Mouse (Mus musculus) adrenal gland, adult (tissue): ENCODE data around the gene Itgb5.

Source experiments
- DNase-seq, 2 experiments: peaks; one replicate each; pipeline ENCODE4 v3.0.0; 2022 to 2023; ENCODE audit warnings: low spot score in 1 of 2; ENCODE audit not compliant: inconsistent age in 2 of 2

Itgb5 gene

GRCm38 (mm10) chr16:33979855-33980254 is 150.4 kb downstream of the Itgb5 start:
- no peak for DNase-seq

DNA sequence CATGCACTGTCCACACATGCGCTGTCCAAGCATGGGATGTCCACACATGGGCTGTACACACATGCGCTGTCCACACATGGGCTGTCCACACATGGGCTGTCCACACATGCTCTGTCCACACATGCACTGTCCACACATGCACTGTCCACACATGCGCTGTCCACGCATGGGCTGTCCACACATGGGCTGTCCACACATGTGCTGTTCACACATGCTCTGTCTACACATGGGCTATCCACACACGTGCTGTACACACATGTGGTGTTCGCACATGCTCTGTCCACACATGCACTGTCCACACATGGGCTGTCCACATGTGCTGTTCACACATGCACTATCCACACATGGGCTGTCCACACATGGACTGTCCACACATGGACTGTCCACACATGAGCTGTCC is 154.2 kb downstream of the Itgb5 start:
- no peak for DNase-seq

- DNase-seq = no peak
Observed at GRCm38 (mm10) chr16:33985372-33985771, 155.9 kb downstream of the Itgb5 start.

- no peak for DNase-seq
Observed at GRCm38 (mm10) chr16:33986993-33987392, 157.5 kb downstream of the Itgb5 start.

DNA sequence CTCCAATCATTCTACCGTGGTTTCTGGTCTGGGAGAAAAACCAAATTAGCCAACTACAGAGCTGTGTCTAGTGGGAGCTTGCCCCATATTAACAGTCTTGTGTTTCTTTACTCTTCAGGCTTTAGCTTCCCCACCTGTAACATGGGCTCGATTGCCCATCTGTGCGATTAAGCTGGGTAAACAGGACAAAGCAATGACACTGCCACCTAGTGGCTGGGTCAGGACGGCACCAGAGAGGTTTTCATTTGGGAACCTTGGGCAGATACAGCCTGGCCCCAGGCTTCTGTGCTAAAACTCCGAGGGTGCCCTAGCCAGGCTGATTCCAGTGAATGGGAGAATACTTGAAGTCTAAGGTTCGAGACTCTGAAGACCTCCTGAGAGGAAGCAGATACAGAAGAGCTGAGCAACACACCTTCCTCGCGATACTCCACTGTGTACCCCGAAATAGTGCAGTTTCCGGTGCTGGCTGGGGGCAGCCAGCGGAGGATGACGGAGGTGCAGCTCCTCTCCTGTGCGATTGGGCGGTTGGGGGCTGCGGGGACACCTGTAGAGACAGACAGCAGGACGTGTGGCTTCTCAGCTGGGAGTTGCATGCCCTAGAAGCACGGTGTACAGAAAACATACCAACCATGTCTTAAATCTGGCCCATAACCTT is 159.0 kb downstream of the Itgb5 start:
- DNase-seq = peak; percentile 62 to 86

- DNase-seq = no peak
Observed at GRCm38 (mm10) chr16:33989106-33989505, 159.6 kb downstream of the Itgb5 start.

GRCm38 (mm10) chr16:33990712-33991111 is 161.2 kb downstream of the Itgb5 start:
- no peak for DNase-seq

DNA sequence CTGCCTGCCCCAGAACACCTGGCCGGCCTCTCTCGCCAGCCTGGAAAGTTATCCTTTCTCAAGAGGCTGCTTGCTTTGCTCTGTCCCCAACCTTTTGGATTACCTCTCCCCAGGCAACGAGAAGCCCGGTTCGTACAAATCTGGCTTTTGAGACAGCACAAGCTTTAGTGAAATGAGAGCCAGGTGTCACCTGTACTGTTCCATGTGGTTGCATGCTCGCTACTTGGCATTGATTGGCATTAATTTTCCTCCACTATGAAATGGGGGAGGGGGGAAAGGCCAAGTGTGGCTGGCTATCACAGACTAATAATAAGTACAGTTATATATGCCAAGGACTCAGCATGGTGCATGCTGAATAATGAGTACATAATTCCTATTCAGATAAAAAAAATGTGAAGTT is 164.9 kb downstream of the Itgb5 start:
- DNase-seq = no peak

- no peak for DNase-seq
Observed at GRCm38 (mm10) chr16:33995496-33995895, 166.0 kb downstream of the Itgb5 start.

DNA sequence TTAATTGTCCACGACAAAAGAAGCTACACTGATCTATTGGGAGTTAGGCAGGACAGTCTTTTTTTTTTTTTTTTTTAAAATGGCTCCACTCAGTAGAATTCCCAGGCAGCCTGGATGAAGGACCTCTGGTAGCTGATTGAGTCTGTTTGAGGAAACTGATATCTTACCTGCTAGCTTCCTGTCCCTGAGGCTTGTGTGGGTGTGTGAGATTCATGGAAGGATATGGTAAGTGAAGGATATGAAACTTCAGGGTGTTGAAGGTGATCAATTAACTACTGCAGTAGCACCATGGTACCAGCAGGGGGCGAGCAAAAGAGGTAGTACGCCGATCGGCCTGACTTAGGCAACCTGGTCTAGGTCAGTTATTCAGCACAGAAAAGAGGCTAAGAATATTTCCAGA is 166.6 kb downstream of the Itgb5 start:
- peak; percentile 38 to 79 for DNase-seq

GRCm38 (mm10) chr16:33998011-33998410 is 168.5 kb downstream of the Itgb5 start:
- no peak for DNase-seq
